Mouse (Mus musculus): ENCODE measurements around the gene Gpatch8. TPM values are rescaled to one million over a fixed set of nuclear protein-coding genes. Genes with fewer than 3 reads are reported as not detected.
A peak's percentile ranks its signal among the peaks of the same experiment; 100 is the strongest.
"Not testable (repeated sequence)": the region's sequence is repeated elsewhere in the genome, so short reads cannot be mapped to it uniquely, and the experiment has no call there.

Gpatch8 gene
- polyA plus RNA-seq, 1 experiment: 62.3 TPM

DNA sequence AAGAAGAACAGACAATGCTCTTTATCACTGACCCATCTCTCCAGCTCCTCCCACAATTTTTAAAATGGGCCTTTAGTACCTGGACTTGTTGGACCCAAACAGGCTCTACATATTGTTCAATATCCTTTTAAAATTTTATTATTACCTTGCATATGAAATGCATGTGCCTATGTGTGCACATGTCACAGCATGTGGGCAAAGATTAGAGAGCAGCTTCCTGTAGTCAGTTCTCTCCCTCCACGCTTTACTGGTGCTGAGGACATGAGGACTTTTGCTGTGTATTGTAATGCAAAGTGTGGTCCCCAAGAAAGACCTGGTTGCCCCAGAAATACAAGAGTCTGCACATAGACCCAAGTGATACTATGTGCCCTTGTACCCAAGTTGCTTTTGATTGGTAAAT, 18.8 kb upstream of the Gpatch8 start:
- Histone ChIP-seq H3K4me3 (ENCODE audit: insufficient read depth, low read length) (no peak overlapping the region), H3K27ac (ENCODE audit: insufficient read depth, low read length) (no peak overlapping the region), H3K4me1 (ENCODE audit: control insufficient read depth, insufficient read depth, low read length) (no peaks in the 10 kb centered on the region)
- TF ChIP-seq CTCF (IDR thresholded peaks at IDR 0.05; ENCODE audit: extremely low read depth, insufficient read depth, low read length) (no peak), POLR2A (IDR thresholded peaks at IDR 0.05; ENCODE audit: extremely low read depth, insufficient read depth, low read length) (no peak)

DNA sequence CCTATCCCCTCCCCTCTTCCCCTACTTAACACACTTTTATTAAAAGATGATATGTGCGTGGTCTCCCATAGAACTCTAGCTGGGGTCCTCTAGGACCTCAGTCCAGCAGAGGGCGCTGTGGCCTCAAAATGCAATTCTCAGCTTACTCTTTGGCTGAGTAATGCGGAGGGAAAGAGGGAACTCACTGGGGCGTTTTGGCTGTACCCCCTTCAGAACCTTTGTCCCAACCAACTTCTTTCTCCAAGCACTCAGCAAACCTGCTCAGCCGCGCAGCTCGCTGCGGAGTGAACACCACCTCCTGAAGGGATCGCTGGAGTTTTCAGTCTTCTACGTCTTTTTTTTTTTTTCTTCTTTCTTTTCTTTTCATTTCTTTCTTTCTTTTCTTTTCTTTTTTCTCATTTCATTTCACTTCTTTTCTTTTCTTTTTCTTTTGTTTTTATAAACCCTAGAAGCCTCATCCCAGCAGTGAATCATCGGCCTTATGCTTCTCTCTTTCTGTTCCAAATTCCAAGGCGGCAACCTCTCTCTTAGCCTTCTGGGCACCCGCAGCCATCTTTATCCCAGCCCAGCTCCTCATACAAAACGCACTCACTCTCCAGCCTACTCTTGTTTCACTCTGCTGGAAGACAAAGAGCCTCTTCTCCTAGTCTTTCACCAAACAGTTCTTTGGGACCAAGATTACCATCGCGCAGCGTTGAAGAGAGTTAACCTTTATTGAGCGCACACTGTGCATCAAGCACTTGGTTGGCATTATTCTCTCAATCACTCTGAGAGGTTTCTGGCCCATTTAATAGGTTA, 16.9 kb upstream of the Gpatch8 start:
- H3K27ac ChIP-seq (ENCODE audit: insufficient read depth, low read length): no peak overlapping the region
- H3K4me3 ChIP-seq (ENCODE audit: insufficient read depth, low read length): peak overlapping the region; percentile 32
- no peaks in the 10 kb centered on the region for H3K4me1 ChIP-seq (ENCODE audit: control insufficient read depth, insufficient read depth, low read length)
- TF ChIP-seq CTCF (IDR thresholded peaks at IDR 0.05; ENCODE audit: extremely low read depth, insufficient read depth, low read length) (peak; percentile 86), POLR2A (IDR thresholded peaks at IDR 0.05; ENCODE audit: extremely low read depth, insufficient read depth, low read length) (no peak)

DNA sequence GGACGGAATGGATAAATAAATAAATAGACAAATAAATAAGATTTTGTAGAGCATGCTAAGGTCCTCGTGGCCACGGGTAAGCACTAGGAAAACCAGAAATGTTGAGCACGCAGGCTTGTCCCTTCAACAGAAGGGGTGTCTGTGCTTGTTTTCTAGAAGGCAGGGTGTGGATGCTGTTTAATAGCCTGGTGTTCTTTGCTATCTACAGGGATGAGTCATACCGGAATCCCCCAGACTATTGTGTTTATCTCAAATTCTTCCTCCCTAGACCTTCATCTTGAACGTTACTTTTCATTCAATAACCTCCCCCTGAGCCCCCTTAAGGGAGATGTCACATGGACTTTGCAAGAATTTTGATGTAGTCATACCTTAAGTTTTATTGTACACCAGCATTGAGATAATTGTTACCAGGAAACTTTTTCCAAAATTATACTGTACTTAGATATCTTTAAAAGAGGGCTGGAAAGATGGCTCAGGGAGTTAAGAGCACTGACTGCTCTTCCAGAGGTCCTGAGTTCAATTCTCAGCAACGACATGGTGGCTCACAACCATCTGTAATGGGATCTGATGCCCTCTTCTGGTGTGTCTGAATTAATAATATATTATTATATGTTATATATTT, 12.7 kb upstream of the Gpatch8 start:
- Histone ChIP-seq H3K4me3 (ENCODE audit: insufficient read depth, low read length) (no peak overlapping the region), H3K27ac (ENCODE audit: insufficient read depth, low read length) (no peak overlapping the region), H3K4me1 (ENCODE audit: control insufficient read depth, insufficient read depth, low read length) (no peaks in the 10 kb centered on the region)
- TF ChIP-seq CTCF (IDR thresholded peaks at IDR 0.05; ENCODE audit: extremely low read depth, insufficient read depth, low read length) (no peak), POLR2A (IDR thresholded peaks at IDR 0.05; ENCODE audit: extremely low read depth, insufficient read depth, low read length) (no peak)

DNA sequence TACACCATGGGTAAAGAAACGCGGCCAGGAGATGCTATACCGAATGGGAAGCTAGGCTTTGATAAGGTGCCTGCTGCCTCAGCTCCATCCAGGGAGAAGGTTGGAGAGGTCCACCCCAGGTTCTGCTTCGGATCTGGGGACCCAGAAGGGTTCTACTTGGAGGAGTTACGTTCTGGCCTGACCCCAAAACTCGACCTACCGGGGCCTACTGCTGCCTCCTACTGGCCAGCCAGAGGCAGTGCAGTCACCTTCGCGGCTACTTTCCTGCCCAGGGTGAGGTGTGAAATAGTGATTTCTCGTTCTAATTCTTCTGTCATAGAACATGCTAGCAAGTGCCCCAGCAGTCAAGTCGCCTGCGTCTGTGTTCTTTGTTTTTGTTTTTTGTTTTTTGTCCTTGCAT, 12.0 kb upstream of the Gpatch8 start:
- Histone ChIP-seq H3K4me3 (ENCODE audit: insufficient read depth, low read length) (no peak overlapping the region), H3K27ac (ENCODE audit: insufficient read depth, low read length) (no peak overlapping the region), H3K4me1 (ENCODE audit: control insufficient read depth, insufficient read depth, low read length) (no peaks in the 10 kb centered on the region)
- no peak for TF ChIP-seq POLR2A (IDR thresholded peaks at IDR 0.05; ENCODE audit: extremely low read depth, insufficient read depth, low read length)
- no peak for TF ChIP-seq CTCF (IDR thresholded peaks at IDR 0.05; ENCODE audit: extremely low read depth, insufficient read depth, low read length)

DNA sequence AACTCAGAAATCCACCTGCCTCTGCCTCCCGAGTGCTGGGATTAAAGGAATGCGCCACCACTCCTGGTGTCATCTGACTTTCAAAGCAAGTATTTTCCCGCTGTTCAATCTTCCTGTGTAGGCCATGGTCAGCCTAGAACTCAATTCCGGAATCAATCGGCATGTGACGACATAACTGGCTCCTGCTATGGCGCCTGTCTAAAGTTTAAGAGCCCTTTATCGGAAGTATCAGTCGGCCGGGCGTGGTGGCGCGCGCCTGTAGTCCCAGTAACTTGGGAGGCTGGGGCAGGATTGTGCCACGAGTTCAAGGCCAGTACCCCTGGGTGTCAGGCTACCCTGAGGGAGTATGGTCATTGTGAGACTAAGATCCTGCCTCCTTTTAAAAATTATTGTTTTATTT, 11.5 kb upstream of the Gpatch8 start:
- H3K27ac ChIP-seq (ENCODE audit: insufficient read depth, low read length): no peak overlapping the region
- no peak for TF ChIP-seq POLR2A (IDR thresholded peaks at IDR 0.05; ENCODE audit: extremely low read depth, insufficient read depth, low read length)
- TF ChIP-seq CTCF (IDR thresholded peaks at IDR 0.05; ENCODE audit: extremely low read depth, insufficient read depth, low read length): no peak

DNA sequence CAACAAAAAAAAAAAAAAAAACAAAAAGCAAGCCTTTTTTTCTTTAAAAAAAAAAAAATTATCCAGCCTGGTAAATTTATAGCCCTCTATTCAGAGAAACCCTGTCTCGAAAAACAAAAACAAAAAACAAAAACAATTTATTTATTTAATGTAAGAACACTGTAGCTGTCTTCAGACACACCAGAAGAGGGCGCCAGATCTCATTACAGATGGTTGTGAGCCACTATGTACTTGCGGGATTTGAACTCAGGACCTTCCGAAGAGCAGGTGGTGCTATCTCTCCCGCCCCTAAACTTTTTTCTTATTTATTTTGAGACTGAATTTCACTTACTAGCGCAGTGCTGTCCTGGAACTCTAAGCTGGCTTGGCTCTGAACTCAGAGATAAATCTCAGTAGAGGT, 11.0 kb upstream of the Gpatch8 start:
- H3K27ac ChIP-seq (ENCODE audit: insufficient read depth, low read length): no peak overlapping the region
- TF ChIP-seq POLR2A (IDR thresholded peaks at IDR 0.05; ENCODE audit: extremely low read depth, insufficient read depth, low read length) (no peak), CTCF (IDR thresholded peaks at IDR 0.05; ENCODE audit: extremely low read depth, insufficient read depth, low read length) (no peak)
- H3K4me1 ChIP-seq (ENCODE audit: control insufficient read depth, insufficient read depth, low read length): no peaks in the 10 kb centered on the region
- H3K4me3 ChIP-seq (ENCODE audit: insufficient read depth, low read length): no peak overlapping the region

More for the DNA sequence above, 11.5 kb upstream of the Gpatch8 start:
- Histone ChIP-seq H3K4me3 (ENCODE audit: insufficient read depth, low read length) (no peak overlapping the region), H3K4me1 (ENCODE audit: control insufficient read depth, insufficient read depth, low read length) (no peaks in the 10 kb centered on the region)

DNA sequence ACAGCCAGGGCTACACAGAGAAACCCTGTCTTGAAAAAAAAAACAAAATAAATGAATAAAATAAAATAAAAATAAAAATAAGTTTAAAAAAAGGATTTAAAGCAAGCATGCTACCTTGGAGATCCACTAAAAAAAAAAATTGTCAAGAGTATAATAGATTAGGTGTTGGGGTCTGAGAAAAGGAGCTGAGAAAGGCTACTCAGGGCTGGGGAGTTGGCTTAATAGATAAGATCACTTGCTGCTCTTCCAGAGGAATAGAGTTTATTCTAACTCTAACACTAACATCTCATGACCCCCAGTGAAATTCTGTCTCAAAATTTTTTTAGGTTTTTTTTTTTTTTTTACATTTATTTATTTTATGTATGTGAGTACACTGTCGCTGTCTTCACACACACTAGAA, 10.1 kb upstream of the Gpatch8 start:
- no peaks in the 10 kb centered on the region for H3K4me1 ChIP-seq (ENCODE audit: control insufficient read depth, insufficient read depth, low read length)
- TF ChIP-seq POLR2A (IDR thresholded peaks at IDR 0.05; ENCODE audit: extremely low read depth, insufficient read depth, low read length) (no peak), CTCF (IDR thresholded peaks at IDR 0.05; ENCODE audit: extremely low read depth, insufficient read depth, low read length) (no peak)
- H3K4me3 ChIP-seq (ENCODE audit: insufficient read depth, low read length): no peak overlapping the region
- H3K27ac ChIP-seq (ENCODE audit: insufficient read depth, low read length): no peak overlapping the region

DNA sequence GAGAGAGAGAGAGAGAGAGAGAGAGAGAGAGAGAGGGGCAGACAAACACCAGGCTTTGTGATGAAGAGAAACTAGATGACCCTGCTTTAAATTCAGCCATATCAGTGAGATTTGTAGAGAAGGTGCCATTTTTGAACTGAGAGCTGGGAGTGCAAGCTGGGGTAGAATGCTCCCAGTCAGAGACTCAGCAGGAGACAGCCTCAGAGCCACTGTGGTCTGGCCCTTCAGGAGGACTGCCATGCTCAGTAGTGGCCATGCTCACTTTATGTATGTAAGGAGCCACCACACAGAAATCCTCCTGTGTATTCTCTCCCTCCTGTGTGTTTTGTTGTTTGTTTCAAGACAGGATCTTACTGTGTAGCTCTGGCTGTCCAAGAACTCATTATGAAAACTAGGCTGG, 9.5 kb upstream of the Gpatch8 start:
- TF ChIP-seq POLR2A (IDR thresholded peaks at IDR 0.05; ENCODE audit: extremely low read depth, insufficient read depth, low read length) (no peak), CTCF (IDR thresholded peaks at IDR 0.05; ENCODE audit: extremely low read depth, insufficient read depth, low read length) (no peak)
- no peak overlapping the region for H3K27ac ChIP-seq (ENCODE audit: insufficient read depth, low read length)
- H3K4me1 ChIP-seq (ENCODE audit: control insufficient read depth, insufficient read depth, low read length): no peaks in the 10 kb centered on the region
- no peak overlapping the region for H3K4me3 ChIP-seq (ENCODE audit: insufficient read depth, low read length)

DNA sequence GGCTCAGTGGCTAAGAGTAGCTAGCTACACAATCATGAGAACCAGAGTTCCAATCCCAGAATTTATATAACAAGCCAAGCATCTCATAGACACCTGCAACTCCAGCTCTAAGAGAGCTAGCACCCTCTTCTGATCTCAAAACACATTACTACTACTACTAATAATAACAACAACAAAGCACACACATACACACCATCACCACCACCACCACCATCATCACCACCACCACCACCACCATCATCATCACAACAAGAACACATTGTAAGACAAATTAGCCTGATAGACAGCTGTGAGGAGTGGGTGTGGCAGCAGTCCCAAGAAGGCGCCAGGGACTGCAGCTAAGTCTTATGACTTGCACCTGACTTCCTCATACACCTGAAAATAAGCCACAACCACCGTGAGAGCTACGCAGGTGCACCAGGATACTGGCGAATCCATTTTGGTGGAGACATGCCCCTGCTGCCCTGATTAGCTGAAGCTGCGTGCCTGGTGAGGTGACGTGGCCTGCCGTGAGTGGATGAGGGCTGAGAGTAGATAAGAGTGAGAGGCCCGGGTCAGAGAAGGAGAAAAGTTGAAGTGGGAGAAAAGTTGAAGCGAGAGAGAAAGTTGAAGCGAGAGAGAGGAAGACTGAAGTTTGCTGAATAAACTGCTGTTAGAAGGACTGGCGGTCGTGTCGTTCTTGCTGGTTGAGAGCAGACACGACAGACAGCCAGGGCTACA, 8.9 kb upstream of the Gpatch8 start:
- H3K27ac ChIP-seq (ENCODE audit: insufficient read depth, low read length); H3K4me3 ChIP-seq (ENCODE audit: insufficient read depth, low read length); H3K4me1 ChIP-seq (ENCODE audit: control insufficient read depth, insufficient read depth, low read length): not testable (repeated sequence)

DNA sequence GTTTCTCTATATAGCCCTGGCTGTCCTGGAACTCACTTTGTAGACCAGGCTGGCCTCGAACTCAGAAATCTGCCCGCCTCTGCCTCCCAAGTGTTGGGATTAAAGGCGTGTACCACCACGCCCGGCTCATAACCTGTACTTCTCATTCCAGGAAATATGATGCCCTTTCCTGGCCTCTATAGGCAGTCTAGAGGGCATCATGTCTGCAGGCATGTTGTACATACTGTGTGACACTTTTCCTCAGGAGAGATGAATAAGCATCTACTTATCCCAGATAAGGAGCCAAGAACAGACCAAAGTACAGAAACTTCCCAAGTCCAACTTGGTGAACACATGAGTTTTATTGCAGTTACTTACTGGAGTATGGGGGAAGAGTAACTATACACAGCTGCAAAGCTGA, 2.5 kb upstream of the Gpatch8 start:
- no peak overlapping the region for H3K4me3 ChIP-seq (ENCODE audit: insufficient read depth, low read length)
- no peak overlapping the region for H3K27ac ChIP-seq (ENCODE audit: insufficient read depth, low read length)
- peaks cover 3% of the 10 kb centered on the region; the same call in 1 of the 2 replicates for H3K4me1 ChIP-seq (ENCODE audit: control insufficient read depth, insufficient read depth, low read length)
- no peak for TF ChIP-seq POLR2A (IDR thresholded peaks at IDR 0.05; ENCODE audit: extremely low read depth, insufficient read depth, low read length)
- no peak for TF ChIP-seq CTCF (IDR thresholded peaks at IDR 0.05; ENCODE audit: extremely low read depth, insufficient read depth, low read length)
